Mouse (Mus musculus): ENCODE results near the gene Arpc5l. TPM values are rescaled to one million over a fixed set of nuclear protein-coding genes. Genes with fewer than 3 reads are reported as not detected.
"Not testable (repeated sequence)": the region's sequence is repeated elsewhere in the genome, so short reads cannot be mapped to it uniquely, and the experiment has no call there.

Gene Arpc5l
- total RNA-seq, 4 experiments from 2014 or later, result 83.2 to 99.9 (median 93.0) TPM

DNA sequence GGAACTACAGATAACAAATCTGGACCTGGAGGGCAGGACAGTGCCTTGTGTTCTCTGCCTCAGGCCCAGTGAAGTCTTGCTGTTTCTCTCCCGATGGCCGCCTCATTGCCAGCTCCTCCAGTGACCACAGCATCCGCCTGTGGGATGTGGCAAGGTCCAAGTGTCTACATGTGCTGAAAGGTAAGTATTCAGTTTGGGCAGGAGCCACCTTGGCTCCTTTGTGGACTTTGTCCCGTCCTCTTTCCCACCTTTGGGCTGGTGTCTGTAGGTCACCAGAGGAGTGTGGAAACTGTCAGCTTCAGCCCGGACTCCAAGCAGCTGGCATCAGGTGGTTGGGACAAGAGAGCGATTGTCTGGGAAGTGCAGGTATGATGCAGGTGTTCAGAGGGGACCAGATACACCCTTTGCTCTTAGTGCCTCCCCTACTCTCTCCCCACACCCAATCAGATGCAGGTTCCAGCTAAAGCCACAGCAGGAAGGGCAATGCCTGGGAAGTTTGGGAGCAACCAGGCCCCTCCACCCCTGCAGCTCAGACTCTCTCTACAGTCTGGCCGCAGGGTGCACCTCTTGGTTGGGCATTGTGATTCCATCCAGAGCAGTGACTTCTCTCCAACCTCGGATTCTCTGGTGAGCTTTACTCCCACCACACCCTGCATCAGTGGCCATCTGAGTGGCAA lies 5.1 kb upstream of the Arpc5l start:
- DNase-seq (ENCODE audit: low spot score in 2 of 2), result no peak

DNA sequence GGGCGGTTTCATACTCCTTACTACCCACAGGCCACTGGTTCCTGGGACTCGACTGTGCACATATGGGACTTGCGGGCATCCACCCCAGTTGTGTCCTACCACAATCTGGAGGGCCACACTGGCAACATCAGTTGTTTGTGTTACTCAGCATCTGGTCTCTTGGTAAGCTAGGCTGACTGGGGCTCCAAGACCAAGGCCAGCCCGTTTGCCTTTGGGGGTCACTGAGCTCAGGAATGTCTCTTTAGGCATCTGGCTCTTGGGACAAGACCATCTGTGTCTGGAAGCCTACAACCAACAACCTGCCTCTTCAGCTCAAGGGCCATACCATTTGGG lies 4.6 kb upstream of the Arpc5l start:
- DNase-seq (ENCODE audit: low spot score in 2 of 2), result no peak

DNA sequence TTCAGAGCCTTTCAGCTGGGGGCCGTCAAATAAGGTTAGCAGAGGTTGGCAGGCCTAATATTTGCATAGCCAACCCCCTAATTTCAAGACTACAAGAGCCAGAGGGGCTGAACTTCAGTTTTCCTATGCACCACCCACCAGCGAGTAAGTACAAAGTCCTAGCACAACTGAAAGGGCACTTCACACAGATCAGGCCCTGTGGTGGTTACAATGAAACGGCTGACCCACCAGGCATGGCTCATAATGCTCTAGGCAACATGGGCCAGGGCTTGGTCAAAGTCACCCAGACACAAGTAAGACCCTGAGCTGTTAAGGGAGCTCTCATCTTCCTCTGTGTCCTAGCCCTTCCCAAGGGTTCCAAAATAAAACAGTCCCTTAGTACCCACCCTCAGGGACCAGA lies 3.3 kb upstream of the Arpc5l start:
- no peak for DNase-seq (ENCODE audit: low spot score in 2 of 2)

GRCm38 (mm10) chr2:39003106-39003505 lies 2.0 kb upstream of the Arpc5l start:
- no peak for DNase-seq (ENCODE audit: low spot score in 2 of 2)

- no peak for DNase-seq (ENCODE audit: low spot score in 2 of 2)
These were observed 1.6 kb upstream of the Arpc5l start for GRCm38 (mm10) chr2:39003512-39003911.

DNA sequence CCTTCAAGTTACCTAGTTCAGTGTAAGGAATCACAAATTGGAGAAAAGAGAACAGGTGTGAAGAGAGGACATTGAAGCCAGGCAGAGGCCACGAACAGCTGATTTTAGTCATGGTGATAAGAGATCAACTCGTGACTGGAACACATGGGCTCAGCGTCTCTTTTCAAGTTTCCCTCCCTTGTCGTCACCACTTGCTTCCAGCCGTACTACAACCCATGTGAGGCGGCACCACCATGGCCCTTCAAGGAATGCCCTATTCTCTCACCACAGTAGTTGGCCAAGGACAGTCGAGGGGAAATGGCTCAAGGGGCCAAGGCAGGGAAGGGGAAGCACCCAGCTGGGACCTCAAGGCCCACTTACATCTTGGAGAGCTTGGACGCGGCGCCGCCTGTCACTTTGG lies 776 bp upstream of the Arpc5l start:
- DNase-seq (ENCODE audit: low spot score in 2 of 2), result no peak

- no peak for DNase-seq (ENCODE audit: low spot score in 2 of 2)
These were observed 479 bp downstream of the Arpc5l start, which contains the start of gene Rpl35 for GRCm38 (mm10) chr2:39005574-39006079. TSS of gene Rpl35 (minus strand) at chr2:39005624.

GRCm38 (mm10) chr2:39006149-39006730 lies 1.1 kb downstream of the Arpc5l start:
- DNase-seq (ENCODE audit: low spot score in 2 of 2), result no peak

DNA sequence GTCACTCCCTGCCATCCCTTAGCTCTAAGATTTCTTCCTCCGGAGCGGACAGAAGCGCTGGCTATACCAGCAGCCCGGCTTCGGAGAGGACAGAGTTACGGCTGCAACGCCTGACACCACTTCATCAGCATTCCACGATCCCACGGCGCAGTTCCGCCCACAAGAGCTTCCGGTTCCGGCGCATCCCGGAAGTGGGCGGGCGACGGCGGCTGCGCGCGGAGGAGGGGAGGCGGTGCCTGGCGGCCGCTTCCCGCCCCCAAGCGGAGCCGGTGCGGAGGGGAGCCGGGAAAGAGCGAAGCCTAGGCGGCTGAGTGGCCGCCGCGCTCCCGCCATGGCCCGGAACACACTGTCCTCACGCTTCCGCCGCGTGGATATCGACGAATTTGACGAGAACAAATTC lies 2.7 kb downstream of the Arpc5l start:
- DNase-seq (ENCODE audit: low spot score in 2 of 2), result peak; percentile 88 to 93

- DNase-seq (ENCODE audit: low spot score in 2 of 2), result peak in 1 of 2 experiments; percentile 35
These were observed 3.3 kb downstream of the Arpc5l start for GRCm38 (mm10) chr2:39008350-39008851.

DNA sequence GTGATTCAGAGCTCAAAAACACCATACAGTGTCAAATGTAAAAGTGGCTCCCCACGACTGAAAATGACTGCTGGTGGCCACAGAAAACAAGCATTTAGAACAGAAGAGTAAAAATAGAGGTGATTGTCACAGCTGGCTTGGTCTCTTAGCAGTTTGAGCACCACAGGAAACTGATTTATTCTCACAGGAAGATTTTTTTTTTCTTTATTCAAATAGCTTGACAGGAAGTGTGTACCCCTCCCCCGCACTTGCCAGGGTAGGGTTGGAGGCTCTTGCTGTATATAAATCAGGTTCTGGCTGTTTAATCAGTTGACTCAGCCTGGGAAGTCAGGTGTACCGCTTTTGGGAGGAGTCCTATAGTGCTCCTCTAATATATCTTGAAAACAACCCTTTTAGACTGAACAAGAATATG lies 3.8 kb downstream of the Arpc5l start:
- DNase-seq (ENCODE audit: low spot score in 2 of 2), result no peak

DNA sequence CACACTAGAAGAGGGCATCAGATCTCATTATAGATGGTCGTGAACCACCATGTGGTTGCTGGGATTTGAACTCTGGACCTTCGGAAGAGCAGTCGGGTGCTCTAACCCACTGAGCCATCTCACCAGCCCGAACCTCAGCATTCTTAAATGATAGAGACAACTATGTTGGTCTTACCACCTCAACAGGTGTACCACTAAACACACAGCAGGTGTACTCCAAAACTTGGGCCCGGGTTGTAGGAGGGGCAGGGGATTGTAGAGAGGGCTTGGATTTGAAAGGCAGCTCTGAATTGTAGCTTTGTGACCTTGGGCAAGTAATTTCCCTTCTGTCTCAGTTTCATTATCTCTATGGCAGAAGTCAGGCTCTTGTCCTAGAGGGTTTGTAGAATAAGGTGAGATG lies 5.0 kb downstream of the Arpc5l start:
- not testable (repeated sequence) for DNase-seq (ENCODE audit: low spot score in 2 of 2)

- DNase-seq (ENCODE audit: low spot score in 2 of 2), result no peak
These were observed 6.1 kb downstream of the Arpc5l start for GRCm38 (mm10) chr2:39011264-39011663.

DNA sequence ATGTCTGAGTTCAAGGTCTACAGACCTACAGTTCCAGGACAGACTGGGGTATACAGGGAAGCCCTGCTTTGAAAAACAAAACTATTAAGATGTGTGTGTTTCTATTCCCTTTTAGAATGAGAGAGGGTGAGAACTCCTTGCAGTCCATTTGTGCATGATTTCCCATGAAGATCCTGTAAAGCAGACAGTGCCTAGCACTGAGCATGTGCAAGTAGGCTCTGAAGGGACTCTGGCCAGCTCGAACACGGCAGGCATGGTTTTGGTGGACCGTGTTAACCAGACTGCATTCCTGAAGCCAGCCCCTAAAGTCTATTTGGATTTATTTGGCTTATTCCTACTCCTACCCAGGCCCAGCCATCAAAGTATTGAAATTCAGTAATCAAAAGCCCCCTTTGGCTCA lies 6.8 kb downstream of the Arpc5l start:
- no peak for DNase-seq (ENCODE audit: low spot score in 2 of 2)

DNA sequence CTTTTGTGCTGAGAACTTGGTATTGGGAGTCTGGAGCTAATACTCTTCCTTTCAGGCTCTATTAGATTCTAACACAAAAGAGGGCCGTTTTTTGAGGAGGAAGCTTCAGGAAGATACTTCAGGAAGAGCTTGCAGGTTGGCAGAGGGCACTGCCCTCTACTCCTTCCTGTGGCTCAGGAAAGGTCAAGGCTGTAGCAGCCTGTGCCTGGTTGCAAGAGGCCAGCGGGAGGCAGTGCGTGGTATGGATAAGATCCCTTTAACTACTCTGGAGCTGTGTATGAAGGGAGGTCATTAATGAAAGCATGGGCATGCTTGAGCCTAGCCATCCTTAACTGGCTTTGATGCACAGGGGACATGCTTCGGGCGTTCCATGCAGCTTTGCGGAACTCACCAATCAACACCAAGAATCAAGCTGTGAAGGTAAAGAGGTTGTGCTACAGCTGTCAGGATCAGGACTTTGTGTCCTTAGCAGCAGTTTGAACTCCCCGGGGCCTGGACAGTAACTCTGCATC lies 7.7 kb downstream of the Arpc5l start:
- DNase-seq (ENCODE audit: low spot score in 2 of 2), result no peak

GRCm38 (mm10) chr2:39016581-39016980 lies 11.4 kb downstream of the Arpc5l start:
- DNase-seq (ENCODE audit: low spot score in 2 of 2), result no peak

DNA sequence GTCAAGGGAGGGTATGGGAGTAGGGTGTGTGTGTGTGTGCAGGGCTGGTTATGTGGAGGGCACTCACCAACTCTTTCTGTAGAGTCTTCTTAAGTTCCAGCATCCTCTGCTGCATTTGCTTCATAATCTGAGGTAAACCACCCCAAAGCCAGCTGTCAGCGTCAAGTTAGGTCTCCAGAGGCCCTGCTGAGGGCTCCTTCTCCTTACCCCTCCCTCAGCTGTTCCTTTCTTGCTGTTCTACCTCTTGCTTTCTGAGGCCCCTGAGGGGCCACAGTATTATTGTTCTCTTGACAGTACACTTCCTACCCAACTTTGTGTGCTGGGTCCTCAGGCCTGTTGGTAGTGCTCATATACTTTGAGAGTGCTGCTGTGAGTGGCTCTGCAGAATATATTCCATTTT lies 14.9 kb downstream of the Arpc5l start:
- no peak for DNase-seq (ENCODE audit: low spot score in 2 of 2)

DNA sequence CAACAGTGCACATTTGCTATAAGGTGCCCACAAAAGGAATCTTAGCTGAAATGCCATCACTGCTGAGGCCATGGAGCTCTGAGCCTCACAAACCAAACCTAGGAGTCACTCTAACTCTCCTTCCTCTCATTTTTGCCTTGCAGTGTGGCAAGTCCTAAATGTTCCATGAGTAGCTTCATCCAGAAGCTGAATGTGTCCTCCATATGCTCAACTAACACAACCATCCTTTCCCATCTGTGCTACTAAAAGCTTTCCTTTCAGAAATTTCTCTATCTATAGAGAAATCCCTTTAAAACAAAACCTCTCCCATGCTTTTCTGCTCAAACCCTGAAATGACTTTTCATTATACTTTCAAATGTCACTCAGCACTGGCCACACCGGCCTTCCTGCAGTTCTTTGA lies 26.5 kb downstream of the Arpc5l start:
- DNase-seq (ENCODE audit: low spot score in 2 of 2), result no peak

- no peak for DNase-seq (ENCODE audit: low spot score in 2 of 2)
These were observed 35.1 kb downstream of the Arpc5l start for GRCm38 (mm10) chr2:39040215-39040614.

DNA sequence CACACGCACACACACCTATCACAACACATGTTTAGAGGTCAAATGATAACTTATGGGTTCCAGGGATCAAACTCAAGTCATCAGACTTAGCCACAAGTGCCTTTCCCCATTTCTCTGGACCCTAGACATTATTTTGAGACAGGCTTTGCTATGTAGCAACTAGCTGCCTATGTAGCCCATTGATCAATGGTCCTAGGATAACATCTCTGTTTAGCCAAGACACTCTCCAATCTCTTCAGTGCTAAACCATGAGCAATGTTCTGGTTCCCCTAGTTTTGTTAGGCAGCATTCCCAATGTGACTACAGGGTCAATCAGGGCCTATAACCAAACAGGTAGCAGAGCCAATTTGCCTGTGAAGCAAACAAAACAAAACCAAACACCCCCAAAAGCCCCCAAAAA lies 43.4 kb downstream of the Arpc5l start:
- DNase-seq (ENCODE audit: low spot score in 2 of 2), result no peak

GRCm38 (mm10) chr2:39064687-39065399 lies 59.7 kb downstream of the Arpc5l start:
- peak in 1 of 2 experiments; percentile 17 for DNase-seq (ENCODE audit: low spot score in 2 of 2)

Data from layer of hippocampus, adult 8-10 months (tissue).